Mouse (Mus musculus): ENCODE measurements at regions not wholly inside any gene's neighbourhood (a gene's known extent, or its start where the extent isn't known, plus 50 kb on each side); places are given as distances from the start of the nearest gene placed in this dataset.
"Not testable (repeated sequence)": the region's sequence is repeated elsewhere in the genome, so short reads cannot be mapped to it uniquely, and the experiment has no call there.

DNA sequence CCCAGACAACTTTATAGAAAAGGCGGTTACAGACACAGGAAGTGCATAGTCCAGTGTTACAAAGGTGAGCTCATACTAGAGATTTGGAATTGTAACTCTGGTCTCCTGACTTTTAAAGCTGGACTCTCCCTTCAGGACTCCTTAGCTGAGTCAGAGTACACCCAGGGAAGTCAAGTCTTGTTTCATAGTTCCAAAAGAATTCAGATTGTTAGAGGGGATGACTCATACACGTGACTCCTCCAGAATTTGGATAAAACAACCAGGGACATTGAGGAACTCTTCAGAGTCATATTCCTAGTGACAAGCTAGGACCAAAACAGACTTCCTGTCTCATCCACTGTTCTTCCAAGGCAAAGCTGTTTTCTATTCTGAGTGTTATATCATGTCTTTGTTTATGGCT is 132.8 kb upstream of the 1700056E22Rik start:
- no peak for TF ChIP-seq CTCF (IDR thresholded peaks at IDR 0.05; ENCODE audit: low read depth, low read length)
- TF ChIP-seq POLR2A (IDR thresholded peaks at IDR 0.05; ENCODE audit: borderline replicate concordance, low read depth, low read length), result no peak
- Histone ChIP-seq H3K27ac (ENCODE audit: insufficient read depth, low read depth, low read length) (no peak overlapping the region), H3K4me1 (ENCODE audit: control insufficient read depth, insufficient read depth, low read length) (no peaks in the 10 kb centered on the region), H3K4me3 (ENCODE audit: insufficient read depth, low read length) (no peak overlapping the region)

DNA sequence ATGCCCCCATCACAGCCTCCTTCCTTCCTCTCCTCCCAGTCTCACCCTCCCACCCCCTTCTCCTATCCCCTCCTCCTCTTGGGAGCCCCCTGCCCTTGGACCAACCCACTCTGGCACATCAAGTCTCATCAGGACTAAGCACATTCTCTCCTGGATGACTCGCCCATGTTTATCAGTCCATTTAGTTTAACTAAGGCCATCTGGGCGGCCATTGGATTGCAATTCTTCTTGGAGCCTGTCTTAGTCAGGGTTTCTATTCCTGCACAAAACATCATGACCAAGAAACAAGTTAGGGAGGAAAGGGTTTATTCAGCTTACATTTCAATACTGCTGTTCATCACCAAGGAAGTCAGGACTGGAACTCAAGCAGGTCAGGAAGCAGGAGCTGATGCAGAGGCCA is 128.4 kb upstream of the 1700056E22Rik start:
- not testable (repeated sequence) for H3K4me3 ChIP-seq (ENCODE audit: insufficient read depth, low read length); H3K4me1 ChIP-seq (ENCODE audit: control insufficient read depth, insufficient read depth, low read length); H3K27ac ChIP-seq (ENCODE audit: insufficient read depth, low read depth, low read length)

DNA sequence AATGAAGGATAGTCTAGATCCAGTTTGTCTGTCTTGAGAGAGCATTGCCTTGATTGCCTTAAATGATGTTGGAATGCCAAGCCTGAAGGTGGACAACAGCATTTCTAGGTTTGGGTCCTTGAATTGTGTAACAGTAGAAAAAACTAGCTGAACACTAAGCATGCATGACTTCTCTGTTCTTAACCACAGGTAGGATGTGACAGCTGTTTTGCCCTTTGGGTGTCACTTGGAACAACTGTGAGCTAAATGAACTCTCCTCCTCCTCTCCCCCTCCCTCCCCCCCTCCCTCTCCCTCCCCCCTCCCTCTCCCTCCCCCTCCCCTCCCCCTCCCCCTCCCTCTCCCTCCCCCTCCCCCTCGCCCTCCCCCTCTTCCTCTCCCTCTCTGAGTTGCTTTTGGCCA is 113.6 kb upstream of the 1700056E22Rik start:
- H3K27ac ChIP-seq (ENCODE audit: insufficient read depth, low read depth, low read length), result no peak overlapping the region
- H3K4me1 ChIP-seq (ENCODE audit: control insufficient read depth, insufficient read depth, low read length), result no peaks in the 10 kb centered on the region
- no peak for TF ChIP-seq CTCF (IDR thresholded peaks at IDR 0.05; ENCODE audit: low read depth, low read length)
- no peak for TF ChIP-seq POLR2A (IDR thresholded peaks at IDR 0.05; ENCODE audit: borderline replicate concordance, low read depth, low read length)
- H3K4me3 ChIP-seq (ENCODE audit: insufficient read depth, low read length), result no peak overlapping the region

DNA sequence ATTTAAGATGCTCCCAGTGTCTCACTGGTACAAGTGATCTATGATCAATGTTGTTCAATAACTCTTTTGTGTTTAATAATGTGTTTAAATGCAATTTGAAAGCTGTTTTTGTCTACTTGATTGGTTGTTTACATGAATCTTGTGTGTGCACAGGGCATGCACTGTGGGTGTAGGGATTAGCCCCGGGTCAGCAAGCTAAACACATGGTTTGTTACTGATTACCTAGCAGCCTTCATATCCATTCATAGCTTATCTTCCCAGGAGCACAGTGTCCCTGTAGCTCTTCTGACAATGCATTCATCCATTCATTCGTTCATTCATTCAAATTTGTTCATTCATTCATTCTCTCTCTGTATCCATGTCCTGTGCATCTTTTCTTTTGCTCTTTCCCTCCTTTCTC is 108.9 kb upstream of the 1700056E22Rik start:
- TF ChIP-seq CTCF (IDR thresholded peaks at IDR 0.05; ENCODE audit: low read depth, low read length) (no peak), POLR2A (IDR thresholded peaks at IDR 0.05; ENCODE audit: borderline replicate concordance, low read depth, low read length) (no peak)
- Histone ChIP-seq H3K27ac (ENCODE audit: insufficient read depth, low read depth, low read length) (no peak overlapping the region), H3K4me1 (ENCODE audit: control insufficient read depth, insufficient read depth, low read length) (no peaks in the 10 kb centered on the region), H3K4me3 (ENCODE audit: insufficient read depth, low read length) (no peak overlapping the region)

DNA sequence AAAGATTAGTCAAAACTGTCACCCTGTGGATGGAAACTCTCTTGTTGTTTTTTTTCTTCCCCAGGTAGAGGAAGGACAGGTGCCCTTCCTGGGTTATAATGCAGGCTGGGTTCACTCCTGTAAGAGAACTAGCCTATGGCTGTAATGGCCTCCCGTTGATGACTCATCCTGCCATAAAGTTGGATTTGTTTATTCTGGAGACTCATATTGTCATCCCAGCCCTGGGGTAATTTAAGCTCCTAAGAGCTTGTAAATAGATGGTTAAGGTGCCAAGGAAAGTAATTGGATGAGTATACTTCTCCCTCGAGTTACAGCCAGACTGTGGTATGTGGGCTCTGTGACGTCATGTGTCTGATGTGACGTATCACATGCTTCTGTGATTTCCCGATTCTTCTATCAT is 106.4 kb upstream of the 1700056E22Rik start:
- Histone ChIP-seq H3K4me1 (ENCODE audit: control insufficient read depth, insufficient read depth, low read length) (no peaks in the 10 kb centered on the region), H3K27ac (ENCODE audit: insufficient read depth, low read depth, low read length) (no peak overlapping the region), H3K4me3 (ENCODE audit: insufficient read depth, low read length) (no peak overlapping the region)
- TF ChIP-seq CTCF (IDR thresholded peaks at IDR 0.05; ENCODE audit: low read depth, low read length), result no peak
- TF ChIP-seq POLR2A (IDR thresholded peaks at IDR 0.05; ENCODE audit: borderline replicate concordance, low read depth, low read length), result no peak

DNA sequence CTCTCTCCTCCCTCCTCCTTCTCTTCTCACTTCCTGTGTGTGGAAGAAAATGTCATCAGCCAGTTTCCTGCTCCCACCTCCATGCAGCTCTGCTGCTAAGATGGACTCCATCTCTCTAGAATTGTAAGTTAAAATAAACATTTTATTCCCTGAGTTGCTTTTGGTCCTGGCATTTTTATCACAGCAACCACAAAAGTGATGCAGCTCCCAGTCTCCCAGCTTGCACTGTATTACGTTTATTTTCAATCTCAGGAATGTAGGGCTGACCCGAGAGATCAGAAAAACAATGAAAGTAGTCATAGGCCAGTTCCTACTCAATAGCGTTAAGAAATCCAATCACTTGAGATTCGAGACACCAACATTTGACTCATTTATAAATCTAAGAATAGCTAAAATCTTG is 106.0 kb upstream of the 1700056E22Rik start:
- H3K27ac ChIP-seq (ENCODE audit: insufficient read depth, low read depth, low read length), result no peak overlapping the region
- no peaks in the 10 kb centered on the region for H3K4me1 ChIP-seq (ENCODE audit: control insufficient read depth, insufficient read depth, low read length)
- TF ChIP-seq CTCF (IDR thresholded peaks at IDR 0.05; ENCODE audit: low read depth, low read length) (no peak), POLR2A (IDR thresholded peaks at IDR 0.05; ENCODE audit: borderline replicate concordance, low read depth, low read length) (no peak)

DNA sequence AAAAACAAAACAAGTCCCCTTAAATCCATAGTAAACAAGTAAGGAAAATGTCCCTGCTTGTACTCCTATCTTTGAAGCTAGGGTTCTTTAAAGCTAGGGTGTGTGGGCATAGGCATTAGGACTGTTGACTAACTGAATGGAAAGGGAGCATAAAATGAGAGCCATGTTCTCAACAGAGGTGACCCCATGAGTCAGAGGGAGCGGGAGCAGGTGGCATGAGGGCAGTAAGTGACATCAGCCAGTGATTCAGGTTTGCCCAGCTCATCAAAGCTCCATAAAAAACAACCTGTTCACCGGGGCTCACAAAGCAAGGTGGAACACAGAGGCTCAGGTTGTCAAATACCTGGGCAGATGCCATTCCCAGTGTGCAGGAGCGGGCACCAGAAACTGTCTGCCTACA is 104.6 kb upstream of the 1700056E22Rik start:
- TF ChIP-seq POLR2A (IDR thresholded peaks at IDR 0.05; ENCODE audit: borderline replicate concordance, low read depth, low read length), result no peak
- no peak for TF ChIP-seq CTCF (IDR thresholded peaks at IDR 0.05; ENCODE audit: low read depth, low read length)
- Histone ChIP-seq H3K27ac (ENCODE audit: insufficient read depth, low read depth, low read length) (no peak overlapping the region), H3K4me3 (ENCODE audit: insufficient read depth, low read length) (no peak overlapping the region), H3K4me1 (ENCODE audit: control insufficient read depth, insufficient read depth, low read length) (no peaks in the 10 kb centered on the region)

More for the DNA sequence above, 106.0 kb upstream of the 1700056E22Rik start:
- no peak overlapping the region for H3K4me3 ChIP-seq (ENCODE audit: insufficient read depth, low read length)

DNA sequence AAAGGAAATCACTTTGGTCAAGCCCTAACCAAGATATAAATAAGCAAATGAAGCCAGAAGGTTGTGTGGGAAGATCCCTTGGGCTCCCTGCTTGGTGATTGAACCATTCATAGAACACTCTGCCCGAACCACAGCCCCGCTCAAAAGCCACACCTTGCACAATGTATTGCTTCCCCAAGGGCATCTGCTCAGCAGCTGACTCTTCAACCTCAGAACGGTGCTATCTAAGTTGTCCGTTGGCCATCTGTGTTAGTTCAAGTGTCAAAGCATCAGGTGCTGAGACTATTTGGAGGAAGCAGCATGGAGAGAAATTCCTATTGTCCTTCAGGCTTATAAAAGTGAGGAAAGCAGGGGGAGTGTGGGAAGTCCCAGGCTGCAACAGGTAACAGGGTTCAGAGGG is 96.8 kb upstream of the 1700056E22Rik start:
- TF ChIP-seq CTCF (IDR thresholded peaks at IDR 0.05; ENCODE audit: low read depth, low read length), result no peak
- no peak for TF ChIP-seq POLR2A (IDR thresholded peaks at IDR 0.05; ENCODE audit: borderline replicate concordance, low read depth, low read length)
- Histone ChIP-seq H3K27ac (ENCODE audit: insufficient read depth, low read depth, low read length) (no peak overlapping the region), H3K4me3 (ENCODE audit: insufficient read depth, low read length) (no peak overlapping the region), H3K4me1 (ENCODE audit: control insufficient read depth, insufficient read depth, low read length) (no peaks in the 10 kb centered on the region)

DNA sequence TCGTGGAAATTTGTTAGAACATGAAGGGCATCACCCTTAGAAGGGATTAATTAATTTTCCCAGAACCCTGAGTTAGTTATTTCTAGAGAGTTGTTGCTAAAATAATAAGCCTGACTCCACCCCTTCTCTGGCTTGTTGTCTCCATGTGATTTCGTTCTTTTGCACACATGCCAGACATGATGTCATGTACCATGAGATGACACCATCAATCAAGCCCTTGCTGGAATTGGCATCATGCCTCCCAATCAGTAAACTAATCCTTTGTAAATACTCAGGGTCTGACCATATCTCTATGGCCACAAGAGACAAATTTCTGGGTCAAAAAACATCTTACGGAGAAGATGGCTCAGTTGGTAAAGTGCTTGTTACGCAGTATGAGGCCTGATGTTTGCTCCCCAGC is 93.2 kb upstream of the 1700056E22Rik start:
- Histone ChIP-seq H3K4me3 (ENCODE audit: insufficient read depth, low read length) (no peak overlapping the region), H3K27ac (ENCODE audit: insufficient read depth, low read depth, low read length) (no peak overlapping the region), H3K4me1 (ENCODE audit: control insufficient read depth, insufficient read depth, low read length) (no peaks in the 10 kb centered on the region)
- no peak for TF ChIP-seq CTCF (IDR thresholded peaks at IDR 0.05; ENCODE audit: low read depth, low read length)

DNA sequence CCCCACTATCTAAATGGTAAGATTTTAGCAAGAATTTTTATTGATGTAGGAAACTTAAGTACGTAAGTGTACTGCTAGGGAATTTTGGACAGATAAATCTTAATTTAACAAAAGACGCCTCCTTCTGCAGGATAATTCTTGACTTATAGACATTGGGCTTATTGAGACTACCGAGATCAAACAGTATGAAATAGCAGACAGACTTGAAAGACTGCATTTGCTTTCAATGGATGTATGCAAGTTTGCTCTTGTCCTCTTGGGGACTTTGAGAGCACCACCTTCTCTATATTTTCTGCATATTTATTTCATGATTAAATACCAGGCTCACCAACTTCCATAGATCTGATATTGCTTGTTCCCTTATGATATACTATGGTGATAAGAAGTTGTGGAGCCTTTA is 92.8 kb upstream of the 1700056E22Rik start:
- Histone ChIP-seq H3K4me1 (ENCODE audit: control insufficient read depth, insufficient read depth, low read length) (no peaks in the 10 kb centered on the region), H3K4me3 (ENCODE audit: insufficient read depth, low read length) (no peak overlapping the region), H3K27ac (ENCODE audit: insufficient read depth, low read depth, low read length) (no peak overlapping the region)
- TF ChIP-seq CTCF (IDR thresholded peaks at IDR 0.05; ENCODE audit: low read depth, low read length), result no peak
- TF ChIP-seq POLR2A (IDR thresholded peaks at IDR 0.05; ENCODE audit: borderline replicate concordance, low read depth, low read length), result no peak

All from bone marrow macrophage, adult 2 months (primary cell).